In the genomic region with DNA sequence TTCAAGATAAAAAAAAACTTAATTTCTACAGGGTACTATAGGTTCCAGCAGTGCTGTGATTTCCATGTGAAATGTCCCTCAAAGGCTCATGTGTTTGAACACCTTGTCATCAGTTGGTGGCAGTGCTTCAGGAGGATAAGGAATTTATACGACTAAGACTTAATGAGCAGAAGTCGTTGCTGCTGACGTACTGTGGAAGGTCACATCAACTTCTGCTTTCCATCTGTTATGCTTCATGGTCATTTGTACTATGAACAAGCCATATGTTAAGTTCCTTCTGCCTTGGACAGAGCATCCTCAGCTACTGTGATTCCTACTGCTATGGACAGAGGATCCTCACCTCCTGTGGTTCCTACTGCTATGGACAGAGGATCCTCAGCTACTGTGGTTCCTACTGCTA, we compare ENCODE assay signal across 21 mouse cellular contexts.
"Had no signal": no experiment of that assay in that cellular context is flagged by ENCODE, and none has a peak within 500 bp of the region (broad histone marks: within the 10 kb centered on the region; RNA-seq: fewer than 3 reads in every experiment).

No protein-coding gene starts in this region.

- H3K27me3 ChIP-seq: limb, embryonic 13.5 days; liver, embryonic 12.5 days; liver, embryonic 15.5 days; lung, embryonic 15.5 days; megakaryocyte, embryonic 14.5 days; midbrain, embryonic 13.5 days; stomach, embryonic 15.5 days had no signal

- DNase-seq: kidney, adult 18-20 months; kidney, adult 9 months; kidney, postnatal 14 days; kidney, postnatal 4 days; liver; lung, adult 18-20 months; lung, postnatal 10 days; lung, postnatal 36 days; right cerebral cortex, adult 18-20 months; right cerebral cortex, postnatal 25 days; thymus, adult 18-20 months; thymus, postnatal 4 days had no signal

- H3K36me3 ChIP-seq: limb, embryonic 10.5 days; limb, embryonic 13.5 days; liver, embryonic 12.5 days; liver, embryonic 15.5 days; lung, embryonic 15.5 days; midbrain, embryonic 10.5 days; midbrain, embryonic 13.5 days; stomach, embryonic 15.5 days had no signal
